Mouse (Mus musculus): ENCODE measurements at regions not wholly inside any gene's neighbourhood (a gene's known extent, or its start where the extent isn't known, plus 50 kb on each side); places are given as distances from the start of the nearest gene placed in this dataset.

GRCm38 (mm10) chr3:56590071-56590470 lies 406.6 kb upstream of the Nbea start:
- peak in 1 of 2 experiments; percentile 46 for DNase-seq (ENCODE audit: extremely low spot score in 1 of 2, low spot score in 1 of 2)

- DNase-seq (ENCODE audit: extremely low spot score in 1 of 2, low spot score in 1 of 2): no peak
These were observed 391.9 kb upstream of the Nbea start for GRCm38 (mm10) chr3:56575422-56575821.

- DNase-seq (ENCODE audit: extremely low spot score in 1 of 2, low spot score in 1 of 2): no peak
These were observed 352.7 kb upstream of the Nbea start for GRCm38 (mm10) chr3:56536178-56536577.

- DNase-seq (ENCODE audit: extremely low spot score in 1 of 2, low spot score in 1 of 2): no peak
These were observed 320.9 kb upstream of the Nbea start for GRCm38 (mm10) chr3:56504445-56504844.

- DNase-seq (ENCODE audit: extremely low spot score in 1 of 2, low spot score in 1 of 2): peak in 1 of 2 experiments; percentile 24
These were observed 315.8 kb upstream of the Nbea start for GRCm38 (mm10) chr3:56499301-56499700.

GRCm38 (mm10) chr3:56493937-56494336 lies 310.4 kb upstream of the Nbea start:
- DNase-seq (ENCODE audit: extremely low spot score in 1 of 2, low spot score in 1 of 2): no peak

GRCm38 (mm10) chr3:56489154-56489553 lies 305.7 kb upstream of the Nbea start:
- no peak for DNase-seq (ENCODE audit: extremely low spot score in 1 of 2, low spot score in 1 of 2)

- peak in 1 of 2 experiments; percentile 17 for DNase-seq (ENCODE audit: extremely low spot score in 1 of 2, low spot score in 1 of 2)
These were observed 302.3 kb upstream of the Nbea start for GRCm38 (mm10) chr3:56485550-56486400.

- DNase-seq (ENCODE audit: extremely low spot score in 1 of 2, low spot score in 1 of 2): no peak
These were observed 300.6 kb upstream of the Nbea start for GRCm38 (mm10) chr3:56484096-56484495.

- DNase-seq (ENCODE audit: extremely low spot score in 1 of 2, low spot score in 1 of 2): no peak
These were observed 299.9 kb upstream of the Nbea start for GRCm38 (mm10) chr3:56483370-56483769.

GRCm38 (mm10) chr3:56479529-56479928 lies 296.0 kb upstream of the Nbea start:
- DNase-seq (ENCODE audit: extremely low spot score in 1 of 2, low spot score in 1 of 2): no peak

GRCm38 (mm10) chr3:56478544-56479140 lies 295.1 kb upstream of the Nbea start:
- no peak for DNase-seq (ENCODE audit: extremely low spot score in 1 of 2, low spot score in 1 of 2)

GRCm38 (mm10) chr3:56475529-56476527 lies 292.3 kb upstream of the Nbea start:
- peak; percentile 6 to 75 for DNase-seq (ENCODE audit: extremely low spot score in 1 of 2, low spot score in 1 of 2)

- DNase-seq (ENCODE audit: extremely low spot score in 1 of 2, low spot score in 1 of 2): no peak
These were observed 289.1 kb upstream of the Nbea start for GRCm38 (mm10) chr3:56472651-56473050.

- DNase-seq (ENCODE audit: extremely low spot score in 1 of 2, low spot score in 1 of 2): no peak
These were observed 288.3 kb upstream of the Nbea start for GRCm38 (mm10) chr3:56471823-56472222.

- no peak for DNase-seq (ENCODE audit: extremely low spot score in 1 of 2, low spot score in 1 of 2)
These were observed 287.7 kb upstream of the Nbea start for GRCm38 (mm10) chr3:56471185-56471584.

- DNase-seq (ENCODE audit: extremely low spot score in 1 of 2, low spot score in 1 of 2): no peak
These were observed 274.1 kb upstream of the Nbea start for GRCm38 (mm10) chr3:56457625-56458024.

GRCm38 (mm10) chr3:56456317-56456716 lies 272.8 kb upstream of the Nbea start:
- DNase-seq (ENCODE audit: extremely low spot score in 1 of 2, low spot score in 1 of 2): no peak

- DNase-seq (ENCODE audit: extremely low spot score in 1 of 2, low spot score in 1 of 2): no peak
These were observed 255.4 kb upstream of the Nbea start for GRCm38 (mm10) chr3:56438900-56439299.

GRCm38 (mm10) chr3:56438020-56438747 lies 254.7 kb upstream of the Nbea start:
- DNase-seq (ENCODE audit: extremely low spot score in 1 of 2, low spot score in 1 of 2): no peak

All from frontal cortex, adult 2 months (tissue).